Mouse (Mus musculus) ES-Bruce4 (cell line): ENCODE results near the gene Cma1.

ENCODE experiments used
- CTCF ChIP-seq: IDR thresholded peaks from one replicate; pipeline ENCODE4 v1.8.1; 2011; ENCODE audit warnings: low read depth, low read length
- EP300 ChIP-seq: IDR thresholded peaks from 2 replicates; pipeline ENCODE4 v1.6.1; 2011; ENCODE audit warnings: low read depth, low read length; ENCODE audit not compliant: insufficient read depth
- POLR2A ChIP-seq: IDR thresholded peaks from one replicate; pipeline ENCODE4 v1.8.1; 2011; ENCODE audit warnings: low read length; ENCODE audit not compliant: insufficient read depth

DNA sequence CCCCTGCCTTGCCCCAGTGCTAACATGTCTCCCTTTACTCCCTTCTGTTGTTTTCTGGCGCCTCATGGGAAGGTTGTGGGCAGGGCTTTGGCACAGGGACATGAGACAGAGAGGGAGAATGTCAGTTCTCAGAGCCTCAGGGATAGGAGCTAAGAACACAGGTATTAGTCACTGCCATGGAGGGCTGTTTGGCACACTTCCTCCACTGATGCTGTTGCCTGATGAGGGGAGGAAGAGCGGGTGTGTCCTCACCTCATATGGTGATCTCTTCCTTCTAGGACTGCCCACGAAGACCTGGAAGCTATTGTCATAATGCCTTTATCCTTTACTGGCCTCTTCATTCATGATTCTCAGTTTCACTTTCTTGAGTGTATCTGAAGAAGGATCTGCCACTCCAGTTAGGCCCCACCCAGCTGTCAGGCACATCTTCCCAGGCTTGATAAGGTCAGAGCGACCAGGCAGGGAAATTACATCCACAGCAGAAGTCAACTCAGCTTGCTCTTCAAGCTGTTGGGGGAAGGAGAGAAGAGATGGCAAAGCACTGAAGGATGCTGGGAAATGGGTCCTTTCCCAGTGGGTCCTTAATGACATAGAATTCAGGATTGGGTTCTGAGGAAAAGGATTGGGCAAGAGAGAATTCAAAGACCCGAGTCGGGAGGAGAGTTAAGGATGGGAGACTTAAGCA lies 6.0 kb upstream of the Cma1 start, which contains the start of gene Cma2:
- TF ChIP-seq EP300 (no peak), CTCF (no peak), POLR2A (no peak)
